Mouse (Mus musculus) liver, adult 2 months (tissue): ENCODE data around the gene Dmrtc2. TPM values are rescaled to one million over a fixed set of nuclear protein-coding genes. Genes with fewer than 3 reads are reported as not detected.

Experiments used
- DNase-seq: peaks from one replicate; pipeline ENCODE4 v3.0.0-alpha.2; 2011; ENCODE audit warnings: low read depth, low spot score; ENCODE audit errors: extremely low read depth
- H3K27ac ChIP-seq: fragments of 200-500 bp; replicated peaks from 2 replicates; pipeline ENCODE4 v1.5.1; 2012; ENCODE audit warnings: low read depth, mild to moderate bottlenecking, control low read depth, inconsistent platforms, low read length; ENCODE audit not compliant: insufficient read depth
- H3K27me3 ChIP-seq: fragments of 200-500 bp; 2 replicates; pipeline ENCODE4 v1.6.1; 2012; ENCODE audit warnings: mild to moderate bottlenecking, moderate library complexity, low read length, inconsistent platforms; ENCODE audit not compliant: control insufficient read depth, insufficient read depth
- H3K36me3 ChIP-seq: fragments of 200-500 bp; 2 replicates; pipeline ENCODE4 v1.6.1; 2012; ENCODE audit warnings: low read length, inconsistent platforms; ENCODE audit not compliant: control insufficient read depth, insufficient read depth
- H3K4me1 ChIP-seq: fragments of 200-500 bp; 2 replicates; pipeline ENCODE4 v1.6.1; 2011; ENCODE audit warnings: low read length; ENCODE audit not compliant: control insufficient read depth, insufficient read depth
- H3K4me3 ChIP-seq: fragments of 200-500 bp; 2 replicates; pipeline ENCODE4 v1.5.1; 2011; ENCODE audit warnings: low read depth, mild to moderate bottlenecking, control low read depth, low read length, moderate library complexity; ENCODE audit not compliant: insufficient read depth
- H3K79me2 ChIP-seq: fragments of 200-500 bp; 2 replicates; pipeline ENCODE4 v1.6.1; 2012; ENCODE audit warnings: inconsistent platforms, mild to moderate bottlenecking, low read length, moderate library complexity; ENCODE audit not compliant: control insufficient read depth, insufficient read depth
- H3K9ac ChIP-seq: fragments of 200-500 bp; 2 replicates; pipeline ENCODE4 v1.6.1; 2012; ENCODE audit warnings: low read depth, mild to moderate bottlenecking, control low read depth, inconsistent platforms, low read length
- CTCF ChIP-seq: fragments of 200-500 bp; IDR thresholded peaks from 2 replicates; pipeline ENCODE4 v1.5.1; 2011; ENCODE audit warnings: low read depth, low read length, control low read depth
- POLR2A ChIP-seq: fragments of 200-500 bp; IDR thresholded peaks from 2 replicates; pipeline ENCODE4 v1.6.1; 2011; ENCODE audit warnings: low read length, control low read depth; ENCODE audit not compliant: insufficient read depth; ENCODE audit errors: extremely low read depth
- WGBS: fragments of 180-500 bp; shearing (Covaris S2); methylation state at CpG from one replicate; pipeline ENCODE4 v1.1.7; 2018; 5-methylcytosine and 5-hydroxymethylcytosine counted together
- polyA plus RNA-seq: library from polyadenylated mRNA; depleted of rRNA; stranded (reverse); fragments of >200 nt; gene quantifications from 2 replicates; pipeline ENCODE4 v1.2.3, GENCODE M21; 2012; rRNA removed
- total RNA-seq: library from RNA; depleted of rRNA; stranded (reverse); fragments of >200 nt; gene quantifications from 2 replicates; pipeline ENCODE4 v1.2.3, GENCODE M21; 2014; rRNA removed

Gene Dmrtc2
- total and polyA plus RNA-seq, 2 experiments: not detected

GRCm38 (mm10) chr7:24904936-24905335 lies 35.1 kb downstream of the Dmrtc2 start:
- H3K4me1 ChIP-seq: peaks cover 11% of the 10 kb centered on the region
- no peaks in the 10 kb centered on the region for H3K27me3 ChIP-seq
- peaks cover 8% of the 10 kb centered on the region; the same call in 1 of the 2 replicates for H3K79me2 ChIP-seq
- no peaks in the 10 kb centered on the region for H3K36me3 ChIP-seq
- H3K4me3 ChIP-seq: peak overlapping the region; percentile 81; the same call in 1 of the 2 replicates
- H3K27ac ChIP-seq: 0 out of 2 replicates have a peak overlapping the region, but pooled peaks have one; percentile 56
- 3% methylated on average over 3 of the region's 3 CpGs for WGBS
- H3K9ac ChIP-seq: peak overlapping the region; percentile 87
- peak; percentile 76 for TF ChIP-seq CTCF
- TF ChIP-seq POLR2A: no peak
- DNase-seq: peak; percentile 70

GRCm38 (mm10) chr7:24906551-24906950 lies 36.7 kb downstream of the Dmrtc2 start:
- no peak for TF ChIP-seq POLR2A
- no peak for TF ChIP-seq CTCF
- WGBS: 62% methylated on average over 6 of the region's 6 CpGs
- DNase-seq: no peak
- H3K36me3 ChIP-seq: no peaks in the 10 kb centered on the region
- H3K9ac ChIP-seq: no peak overlapping the region
- H3K27me3 ChIP-seq: no peaks in the 10 kb centered on the region
- H3K27ac ChIP-seq: no peak overlapping the region
- H3K79me2 ChIP-seq: peaks cover 8% of the 10 kb centered on the region; the same call in 1 of the 2 replicates
- H3K4me3 ChIP-seq: no peak overlapping the region
- peaks cover 11% of the 10 kb centered on the region for H3K4me1 ChIP-seq

GRCm38 (mm10) chr7:24907211-24907748 lies 37.4 kb downstream of the Dmrtc2 start:
- no peaks in the 10 kb centered on the region for H3K27me3 ChIP-seq
- no peak overlapping the region for H3K27ac ChIP-seq
- WGBS: 66% methylated on average over 13 of the region's 13 CpGs
- H3K36me3 ChIP-seq: no peaks in the 10 kb centered on the region
- H3K4me1 ChIP-seq: peaks cover 9% of the 10 kb centered on the region
- H3K79me2 ChIP-seq: peaks cover 8% of the 10 kb centered on the region; the same call in 1 of the 2 replicates
- no peak overlapping the region for H3K4me3 ChIP-seq
- H3K9ac ChIP-seq: no peak overlapping the region
- TF ChIP-seq POLR2A (no peak), CTCF (no peak)
- no peak for DNase-seq

GRCm38 (mm10) chr7:24912480-24912879 lies 42.6 kb downstream of the Dmrtc2 start:
- Histone ChIP-seq H3K27me3 (no peaks in the 10 kb centered on the region), H3K4me3 (no peak overlapping the region), H3K79me2 (no peaks in the 10 kb centered on the region), H3K9ac (no peak overlapping the region), H3K4me1 (no peaks in the 10 kb centered on the region), H3K27ac (no peak overlapping the region), H3K36me3 (peaks cover 15% of the 10 kb centered on the region)
- WGBS: 82% methylated on average over 14 of the region's 14 CpGs
- DNase-seq: no peak
- no peak for TF ChIP-seq POLR2A
- no peak for TF ChIP-seq CTCF

GRCm38 (mm10) chr7:24918763-24919323 lies 49.0 kb downstream of the Dmrtc2 start:
- 89% methylated on average over 20 of the region's 20 CpGs for WGBS
- H3K27ac ChIP-seq: no peak overlapping the region
- DNase-seq: peak; percentile 12
- no peak overlapping the region for H3K9ac ChIP-seq
- H3K36me3 ChIP-seq: peaks cover 26% of the 10 kb centered on the region
- H3K4me1 ChIP-seq: no peaks in the 10 kb centered on the region
- TF ChIP-seq POLR2A (no peak), CTCF (no peak)
- no peaks in the 10 kb centered on the region for H3K27me3 ChIP-seq
- H3K79me2 ChIP-seq: no peaks in the 10 kb centered on the region
- H3K4me3 ChIP-seq: no peak overlapping the region

- no peak for TF ChIP-seq CTCF
- TF ChIP-seq POLR2A: no peak
Measured at GRCm38 (mm10) chr7:24919728-24920127, 49.9 kb downstream of the Dmrtc2 start.

More at GRCm38 (mm10) chr7:24919728-24920127, 49.9 kb downstream of the Dmrtc2 start:
- Histone ChIP-seq H3K79me2 (no peaks in the 10 kb centered on the region), H3K4me1 (no peaks in the 10 kb centered on the region), H3K4me3 (no peak overlapping the region), H3K36me3 (peaks cover 29% of the 10 kb centered on the region), H3K9ac (no peak overlapping the region), H3K27me3 (no peaks in the 10 kb centered on the region), H3K27ac (no peak overlapping the region)
- 34% methylated on average over 9 of the region's 9 CpGs for WGBS
- DNase-seq: peak; percentile 87

Other genes with a start within 250 kb of the Dmrtc2 start
- not detected in 2 replicates for gene Lypd3, start 233.5 kb upstream of the Dmrtc2 start, total RNA-seq
- not detected in 2 replicates for gene Lypd3, start 233.5 kb upstream of the Dmrtc2 start, polyA plus RNA-seq
- not detected in 2 replicates for gene Tex101, start 193.4 kb upstream of the Dmrtc2 start, total RNA-seq
- not detected in 2 replicates for gene Tex101, start 193.4 kb upstream of the Dmrtc2 start, polyA plus RNA-seq
- not detected in 2 replicates for gene BC049730, start 160.8 kb upstream of the Dmrtc2 start, total RNA-seq
- gene BC049730, start 160.8 kb upstream of the Dmrtc2 start, polyA plus RNA-seq: not detected in 2 replicates
- not detected in 2 replicates for gene Gm4763, start 143.1 kb upstream of the Dmrtc2 start, total RNA-seq
- gene Gm4763, start 143.1 kb upstream of the Dmrtc2 start, polyA plus RNA-seq: not detected in 2 replicates
- not detected in 2 replicates for gene Cd177, start 109.7 kb upstream of the Dmrtc2 start, total RNA-seq
- gene Cd177, start 109.7 kb upstream of the Dmrtc2 start, polyA plus RNA-seq: 0.06 and 0.09 TPM in 2 replicates
- not detected in 2 replicates for gene Ceacam10, start 92.9 kb upstream of the Dmrtc2 start, total RNA-seq
- not detected in 2 replicates for gene Ceacam10, start 92.9 kb upstream of the Dmrtc2 start, polyA plus RNA-seq
- not detected in 2 replicates for gene Gm9844, start 7.8 kb upstream of the Dmrtc2 start, total RNA-seq
- gene Gm9844, start 7.8 kb upstream of the Dmrtc2 start, polyA plus RNA-seq: not detected in 2 replicates
- gene Lypd4, start 116 bp upstream of the Dmrtc2 start, total RNA-seq: not detected in 2 replicates
- gene Lypd4, start 116 bp upstream of the Dmrtc2 start, polyA plus RNA-seq: not detected in 2 replicates
- gene Rps19, start 14.3 kb downstream of the Dmrtc2 start, total RNA-seq: 205 and 255 TPM in 2 replicates
- gene Rps19, start 14.3 kb downstream of the Dmrtc2 start, polyA plus RNA-seq: 191 and 262 TPM in 2 replicates
- gene Cd79a, start 27.3 kb downstream of the Dmrtc2 start, total RNA-seq: 0.18 and 0.60 TPM in 2 replicates
- 2.0 and 5.7 TPM in 2 replicates for gene Cd79a, start 27.3 kb downstream of the Dmrtc2 start, polyA plus RNA-seq
- gene Arhgef1, start 32.9 kb downstream of the Dmrtc2 start, total RNA-seq: 8.5 and 15.5 TPM in 2 replicates
- 46.6 and 62.9 TPM in 2 replicates for gene Arhgef1, start 32.9 kb downstream of the Dmrtc2 start, polyA plus RNA-seq
- not detected in 2 replicates for gene Gm4881, start 74.4 kb downstream of the Dmrtc2 start, total RNA-seq
- not detected in 2 replicates for gene Gm4881, start 74.4 kb downstream of the Dmrtc2 start, polyA plus RNA-seq
- 130 and 148 TPM in 2 replicates for gene Rabac1, start 102.7 kb downstream of the Dmrtc2 start, total RNA-seq
- 230 and 233 TPM in 2 replicates for gene Rabac1, start 102.7 kb downstream of the Dmrtc2 start, polyA plus RNA-seq
- gene Atp1a3, start 135.9 kb downstream of the Dmrtc2 start, total RNA-seq: 0.28 and 0.40 TPM in 2 replicates
- gene Atp1a3, start 135.9 kb downstream of the Dmrtc2 start, polyA plus RNA-seq: 0.06 and 0.37 TPM in 2 replicates
- 2.3 and 2.4 TPM in 2 replicates for gene Grik5, start 202.3 kb downstream of the Dmrtc2 start, total RNA-seq
- 10.2 and 14.0 TPM in 2 replicates for gene Grik5, start 202.3 kb downstream of the Dmrtc2 start, polyA plus RNA-seq
- gene Zfp574, start 202.5 kb downstream of the Dmrtc2 start, total RNA-seq: 2.3 and 3.1 TPM in 2 replicates
- gene Zfp574, start 202.5 kb downstream of the Dmrtc2 start, polyA plus RNA-seq: 16.7 and 17.2 TPM in 2 replicates